Mouse (Mus musculus) intestine, postnatal 0 days (tissue): ENCODE data around the gene Rhbdf2. TPM values are rescaled to one million over a fixed set of nuclear protein-coding genes. Genes with fewer than 3 reads are reported as not detected.

ENCODE experiments used
- ATAC-seq: fragments of 200-750 bp; cut with Nextera tagmentation; 2 replicates; pipeline ENCODE4 v1.8.0; 2017; ENCODE audit warnings: mild to moderate bottlenecking, moderate TSS enrichment, moderate library complexity
- H3K27ac ChIP-seq: fragments of 300-500 bp; sonication (generic); 2 replicates; pipeline ENCODE4 v1.5.1; 2014; ENCODE audit warnings: mild to moderate bottlenecking, low read depth, low read length, moderate library complexity
- H3K27me3 ChIP-seq: fragments of 300-500 bp; sonication (generic); replicated peaks from 2 replicates; pipeline ENCODE4 v1.6.1; 2014; ENCODE audit warnings: low read length, mixed read lengths; ENCODE audit not compliant: control insufficient read depth, insufficient read depth
- H3K36me3 ChIP-seq: fragments of 300-500 bp; sonication (generic); 2 replicates; pipeline ENCODE4 v1.6.1; 2014; ENCODE audit warnings: mild to moderate bottlenecking, moderate library complexity; ENCODE audit not compliant: control insufficient read depth, insufficient read depth
- H3K4me1 ChIP-seq: fragments of 300-500 bp; sonication (generic); replicated peaks from 2 replicates; pipeline ENCODE4 v1.6.1; 2014; ENCODE audit warnings: antibody characterized with exemption, low read length, mixed read lengths; ENCODE audit not compliant: control insufficient read depth, insufficient read depth
- H3K4me2 ChIP-seq: fragments of 300-500 bp; sonication (generic); replicated peaks from 2 replicates; pipeline ENCODE4 v1.6.1; 2014; ENCODE audit warnings: low read depth, mild to moderate bottlenecking, moderate library complexity
- H3K4me3 ChIP-seq: fragments of 300-500 bp; sonication (generic); 2 replicates; pipeline ENCODE4 v1.5.1; 2014; ENCODE audit warnings: low read depth, low read length
- H3K9ac ChIP-seq: fragments of 300-500 bp; sonication (generic); 2 replicates; pipeline ENCODE4 v1.6.1; 2014; ENCODE audit warnings: mild to moderate bottlenecking, low read depth, low read length
- H3K9me3 ChIP-seq: fragments of 300-500 bp; sonication (generic); 2 replicates; pipeline ENCODE4 v1.6.1; 2016; ENCODE audit warnings: mixed run types; ENCODE audit not compliant: control insufficient read depth
- CTCF ChIP-seq: sonication (generic); IDR thresholded peaks from 2 replicates; pipeline ENCODE4 v1.5.1; 2016; ENCODE audit warnings: low read depth, mild to moderate bottlenecking, control low read depth, antibody characterized with exemption, moderate library complexity
- whole genome bisulfite sequencing: fragments of 180-500 bp; shearing (Covaris S2); extraction: QIAGEN DNeasy Blood & Tissue Kit; methylation state at CpG from one replicate; pipeline ENCODE4 v1.1.7; 2014; 5-methylcytosine and 5-hydroxymethylcytosine counted together
- polyA plus RNA-seq: library from polyadenylated mRNA; unstranded; fragments of >200 nt; fragmentation: Nextera tagmentation; extraction: Ambion mirVana; gene quantifications from 2 replicates; pipeline ENCODE4 v1.2.1, GENCODE M21; 2015

Rhbdf2 gene
- polyA plus RNA-seq, 1 experiment from 2014 or later = 7.6 TPM

- H3K4me3 ChIP-seq = no peak overlapping the region
- TF ChIP-seq CTCF = no peak
- no peak overlapping the region for H3K9ac ChIP-seq
- H3K9me3 ChIP-seq = no peaks in the 10 kb centered on the region
- ATAC-seq = no peak
- no peak overlapping the region for H3K27ac ChIP-seq
- no peaks in the 10 kb centered on the region for H3K4me1 ChIP-seq
- H3K4me2 ChIP-seq = no peak overlapping the region
- H3K27me3 ChIP-seq = 0 out of 2 replicates have a peak, but pooled peaks cover 4% of the 10 kb centered on the region
- 55% methylated on average over 6 of the region's 6 CpGs for WGBS
- no peaks in the 10 kb centered on the region for H3K36me3 ChIP-seq
These were observed 70.5 kb downstream of the Rhbdf2 start for GRCm38 (mm10) chr11:116556308-116556707.

GRCm38 (mm10) chr11:116555572-116555971 is 71.2 kb downstream of the Rhbdf2 start:
- no peak overlapping the region for H3K27ac ChIP-seq

GRCm38 (mm10) chr11:116554171-116554878 is 72.5 kb downstream of the Rhbdf2 start:
- 33% methylated on average over 12 of the region's 12 CpGs for WGBS

More at GRCm38 (mm10) chr11:116555572-116555971, 71.2 kb downstream of the Rhbdf2 start:
- no peaks in the 10 kb centered on the region for H3K9me3 ChIP-seq
- TF ChIP-seq CTCF = no peak
- no peak overlapping the region for H3K9ac ChIP-seq
- 40% methylated on average over 1 of the region's 1 CpGs for WGBS
- no peaks in the 10 kb centered on the region for H3K4me1 ChIP-seq
- no peaks in the 10 kb centered on the region for H3K36me3 ChIP-seq
- ATAC-seq = no peak
- H3K4me3 ChIP-seq = no peak overlapping the region
- 0 out of 2 replicates have a peak, but pooled peaks cover 4% of the 10 kb centered on the region for H3K27me3 ChIP-seq
- no peak overlapping the region for H3K4me2 ChIP-seq

GRCm38 (mm10) chr11:116552194-116552593 is 74.6 kb downstream of the Rhbdf2 start:
- Histone ChIP-seq H3K36me3 (0 out of 2 replicates have a peak, but pooled peaks cover 3% of the 10 kb centered on the region), H3K9ac (no peak overlapping the region), H3K27ac (no peak overlapping the region), H3K4me2 (no peak overlapping the region), H3K9me3 (no peaks in the 10 kb centered on the region), H3K27me3 (0 out of 2 replicates have a peak, but pooled peaks cover 4% of the 10 kb centered on the region), H3K4me1 (no peaks in the 10 kb centered on the region), H3K4me3 (no peak overlapping the region)
- TF ChIP-seq CTCF = no peak
- WGBS = 46% methylated on average over 1 of the region's 1 CpGs
- ATAC-seq = no peak

More at GRCm38 (mm10) chr11:116554171-116554878, 72.5 kb downstream of the Rhbdf2 start:
- Histone ChIP-seq H3K9ac (no peak overlapping the region), H3K4me2 (no peak overlapping the region), H3K27ac (no peak overlapping the region), H3K4me1 (no peaks in the 10 kb centered on the region), H3K27me3 (0 out of 2 replicates have a peak, but pooled peaks cover 4% of the 10 kb centered on the region), H3K4me3 (no peak overlapping the region), H3K9me3 (no peaks in the 10 kb centered on the region), H3K36me3 (no peaks in the 10 kb centered on the region)
- peak; percentile 87 for TF ChIP-seq CTCF
- no peak for ATAC-seq

GRCm38 (mm10) chr11:116550748-116551147 is 76.1 kb downstream of the Rhbdf2 start:
- no peak for ATAC-seq
- TF ChIP-seq CTCF = no peak
- no peak overlapping the region for H3K9ac ChIP-seq

GRCm38 (mm10) chr11:116549273-116550038 is 77.4 kb downstream of the Rhbdf2 start:
- Histone ChIP-seq H3K4me1 (no peaks in the 10 kb centered on the region), H3K9me3 (no peaks in the 10 kb centered on the region), H3K9ac (no peak overlapping the region), H3K27me3 (no peaks in the 10 kb centered on the region), H3K4me3 (no peak overlapping the region), H3K36me3 (peaks cover 25% of the 10 kb centered on the region), H3K27ac (no peak overlapping the region), H3K4me2 (no peak overlapping the region)
- no peak for TF ChIP-seq CTCF
- WGBS = 83% methylated on average over 11 of the region's 11 CpGs
- no peak for ATAC-seq

More at GRCm38 (mm10) chr11:116550748-116551147, 76.1 kb downstream of the Rhbdf2 start:
- Histone ChIP-seq H3K4me2 (no peak overlapping the region), H3K27me3 (0 out of 2 replicates have a peak, but pooled peaks cover 4% of the 10 kb centered on the region), H3K27ac (no peak overlapping the region), H3K4me3 (no peak overlapping the region), H3K36me3 (peaks cover 13% of the 10 kb centered on the region), H3K4me1 (no peaks in the 10 kb centered on the region), H3K9me3 (no peaks in the 10 kb centered on the region)
- 51% methylated on average over 7 of the region's 7 CpGs for WGBS
